Mouse (Mus musculus) liver, embryonic 14.5 days (tissue): ENCODE measurements at regions not wholly inside any gene's neighbourhood (a gene's known extent, or its start where the extent isn't known, plus 50 kb on each side); places are given as distances from the start of the nearest gene placed in this dataset.
A peak's percentile ranks its signal among the peaks of the same experiment; 100 is the strongest.

Experiments
- ATAC-seq: fragments of 200-750 bp; cut with Nextera tagmentation; 2 replicates; pipeline ENCODE4 v1.8.0; 2017; ENCODE audit warnings: moderate number of reproducible peaks, mild to moderate bottlenecking, moderate library complexity; ENCODE audit not compliant: insufficient read depth
- DNase-seq, 3 experiments: peaks; one replicate each; pipeline ENCODE4 v3.0.0-alpha.2; 2012 to 2013; ENCODE audit warnings: low read depth in 3 of 3, low spot score in 3 of 3
- H3K27ac ChIP-seq: fragments of 300-500 bp; sonication (generic); 2 replicates; pipeline ENCODE4 v1.5.1; 2014; ENCODE audit warnings: moderate library complexity, mild to moderate bottlenecking, control low read depth, inconsistent platforms
- H3K27me3 ChIP-seq: fragments of 300-500 bp; sonication (generic); 2 replicates; pipeline ENCODE4 v1.6.1; 2014; ENCODE audit warnings: mild to moderate bottlenecking, low read length, moderate library complexity; ENCODE audit not compliant: control insufficient read depth, insufficient read depth
- H3K36me3 ChIP-seq: fragments of 300-500 bp; sonication (generic); replicated peaks from 2 replicates; pipeline ENCODE4 v1.6.1; 2014; ENCODE audit warnings: low read depth; ENCODE audit not compliant: control insufficient read depth, insufficient read depth
- H3K4me1 ChIP-seq, 2 experiments: fragments of 200-500 bp in 1 of 2; fragments of 300-500 bp in 1 of 2; sonication (generic) in 1 of 2; replicated peaks; 2 replicates each; pipeline ENCODE4 v1.6.1; 2012 to 2014; ENCODE audit warnings: antibody characterized with exemption in 1 of 2, inconsistent platforms in 1 of 2, low read length in 1 of 2; ENCODE audit not compliant: control insufficient read depth in 2 of 2, insufficient read depth in 2 of 2
- H3K4me2 ChIP-seq: fragments of 300-500 bp; sonication (generic); 2 replicates; pipeline ENCODE4 v1.6.1; 2014; ENCODE audit warnings: low read depth, mild to moderate bottlenecking, control low read depth, moderate library complexity
- H3K4me3 ChIP-seq, 2 experiments: fragments of 200-500 bp in 1 of 2; fragments of 300-500 bp in 1 of 2; sonication (generic) in 1 of 2; 2 replicates each; pipeline ENCODE4 v1.5.1; 2012 to 2014; ENCODE audit warnings: low read depth in 2 of 2, low read length in 2 of 2, mild to moderate bottlenecking in 2 of 2, control low read depth in 1 of 2, inconsistent platforms in 1 of 2, moderate library complexity in 1 of 2; ENCODE audit not compliant: insufficient read depth in 1 of 2
- H3K9ac ChIP-seq: fragments of 300-500 bp; sonication (generic); replicated peaks from 2 replicates; pipeline ENCODE4 v1.6.1; 2014; ENCODE audit warnings: mild to moderate bottlenecking, control low read depth, moderate library complexity
- H3K9me3 ChIP-seq: fragments of 300-500 bp; sonication (generic); 2 replicates; pipeline ENCODE4 v1.6.1; 2016; ENCODE audit warnings: low read length, mixed read lengths; ENCODE audit not compliant: control insufficient read depth
- CTCF ChIP-seq: IDR thresholded peaks from 2 replicates; pipeline ENCODE4 v1.5.1; 2016; ENCODE audit warnings: antibody characterized with exemption, low read depth, control low read depth
- EP300 ChIP-seq: IDR thresholded peaks from 2 replicates; pipeline ENCODE4 v1.6.1; 2016; ENCODE audit warnings: antibody characterized with exemption, low read depth
- WGBS: fragments of 180-500 bp; shearing (Covaris S2); extraction: QIAGEN DNeasy Blood & Tissue Kit; methylation state at CpG from one replicate; pipeline ENCODE4 v1.1.7; 2014; ENCODE audit not compliant: insufficient replicate concordance; 5-methylcytosine and 5-hydroxymethylcytosine counted together

DNA sequence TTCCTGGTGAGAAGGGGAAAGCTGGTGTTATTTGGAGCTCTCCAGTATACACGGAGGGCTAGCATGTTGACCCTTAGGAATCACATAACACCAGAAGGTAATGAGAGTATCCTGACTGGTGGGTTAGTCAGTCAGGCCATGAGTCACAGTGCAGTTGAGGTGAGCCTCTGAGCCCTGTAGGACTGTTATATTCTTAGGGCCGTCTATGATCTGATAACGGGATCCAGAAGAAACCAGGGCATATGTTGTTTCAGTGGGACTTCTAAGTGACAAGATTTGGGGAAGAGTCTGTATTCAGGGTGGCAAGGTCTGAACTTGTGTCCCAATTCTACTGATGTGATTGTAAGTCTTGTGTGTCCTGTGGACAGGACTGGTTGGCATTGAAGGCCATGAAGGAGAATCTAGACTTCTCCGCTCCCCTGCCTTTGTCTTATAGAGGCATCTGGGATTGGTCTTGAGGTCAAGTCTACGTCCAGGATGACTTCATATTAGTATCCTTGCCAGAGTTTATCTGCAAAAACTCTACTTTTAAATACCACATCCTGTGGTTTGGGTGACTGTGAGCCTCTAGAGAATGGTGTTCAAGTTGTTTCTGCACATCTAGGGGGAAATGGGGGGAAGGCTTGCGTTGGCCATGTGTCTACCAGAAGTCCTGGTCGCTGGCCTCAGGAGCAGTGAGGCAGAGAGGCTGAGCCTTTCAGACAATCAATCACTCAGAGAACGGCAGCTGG lies 71.2 kb downstream of the Itgb2l start:
- H3K4me2 ChIP-seq, result no peak overlapping the region
- WGBS, result 28% methylated on average over 8 of the region's 8 CpGs
- H3K9ac ChIP-seq, result no peak overlapping the region
- H3K9me3 ChIP-seq, result no peaks in the 10 kb centered on the region
- H3K27me3 ChIP-seq, result no peaks in the 10 kb centered on the region
- no peak overlapping the region for H3K4me3 ChIP-seq
- ATAC-seq (no peak), DNase-seq (no peak)
- no peaks in the 10 kb centered on the region for H3K36me3 ChIP-seq
- TF ChIP-seq CTCF (no peak), EP300 (no peak)
- no peak overlapping the region for H3K27ac ChIP-seq
- peaks cover 0 to 12% of the 10 kb centered on the region in 2 experiments; a peak in 2 of 4 replicates for H3K4me1 ChIP-seq

DNA sequence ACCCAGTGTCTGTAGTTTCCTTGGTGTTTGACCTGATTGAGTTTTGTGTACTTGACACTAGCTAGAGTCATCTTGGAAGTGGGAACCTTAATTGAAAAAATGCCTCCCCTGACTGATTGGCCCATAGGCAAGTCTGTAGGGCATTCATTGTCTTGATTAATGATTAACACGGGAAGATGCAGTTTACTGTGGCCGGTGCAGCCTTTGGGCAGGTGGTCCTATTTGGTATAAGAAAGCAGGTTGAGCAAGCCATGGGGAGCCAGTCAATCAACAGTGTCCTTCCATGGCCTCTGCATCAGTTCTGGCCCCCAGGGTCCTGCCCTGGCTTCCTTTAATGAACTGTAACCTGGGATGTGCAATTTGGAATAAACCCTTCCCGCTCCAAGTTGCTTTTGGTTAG lies 72.3 kb downstream of the Itgb2l start:
- no peak overlapping the region for H3K4me2 ChIP-seq
- no peak for TF ChIP-seq CTCF
- TF ChIP-seq EP300, result no peak
- H3K27me3 ChIP-seq, result no peaks in the 10 kb centered on the region
- H3K9me3 ChIP-seq, result no peaks in the 10 kb centered on the region
- no peak overlapping the region for H3K27ac ChIP-seq
- 61% methylated on average over 3 of the region's 3 CpGs for WGBS
- H3K36me3 ChIP-seq, result no peaks in the 10 kb centered on the region
- H3K9ac ChIP-seq, result no peak overlapping the region
- peaks cover 0 to 12% of the 10 kb centered on the region in 2 experiments; a peak in 2 of 4 replicates for H3K4me1 ChIP-seq
- ATAC-seq (0 out of 2 replicates have a peak, but pooled peaks have one; percentile 18), DNase-seq (no peak)
- H3K4me3 ChIP-seq, result no peak overlapping the region

DNA sequence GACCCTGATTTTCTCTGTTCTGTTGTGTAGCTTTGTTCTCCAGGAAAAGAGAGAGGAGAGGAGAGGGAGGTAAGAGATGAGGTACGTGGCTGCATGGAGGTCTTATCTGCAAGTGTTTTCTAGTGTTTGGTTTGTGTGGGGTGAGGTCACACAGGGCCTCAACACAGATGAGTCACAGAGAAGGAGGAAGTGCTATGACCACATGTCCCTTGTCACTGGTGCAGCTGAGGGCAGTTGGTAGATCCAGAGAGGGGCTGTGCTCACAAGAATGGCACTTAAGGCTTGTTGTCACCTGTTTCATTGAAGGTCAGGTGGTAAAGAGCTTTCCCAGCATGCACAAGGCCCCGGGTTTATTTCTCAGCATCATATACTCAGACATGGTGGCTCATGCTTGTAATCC lies 73.2 kb downstream of the Itgb2l start:
- peaks cover 0 to 12% of the 10 kb centered on the region in 2 experiments; a peak in 2 of 4 replicates for H3K4me1 ChIP-seq
- no peak overlapping the region for H3K9ac ChIP-seq
- H3K27me3 ChIP-seq, result no peaks in the 10 kb centered on the region
- TF ChIP-seq EP300 (no peak), CTCF (no peak)
- H3K36me3 ChIP-seq, result no peaks in the 10 kb centered on the region
- 29% methylated on average over 2 of the region's 2 CpGs for WGBS
- ATAC-seq, result no peak
- H3K27ac ChIP-seq, result no peak overlapping the region
- H3K4me2 ChIP-seq, result no peak overlapping the region
- no peaks in the 10 kb centered on the region for H3K9me3 ChIP-seq
- peak in 1 of 3 experiments; percentile 23 for DNase-seq
- H3K4me3 ChIP-seq, result no peak overlapping the region
